Mouse (Mus musculus): ENCODE measurements around the gene Fshr. TPM values are rescaled to one million over a fixed set of nuclear protein-coding genes. Genes with fewer than 3 reads are reported as not detected.

The Fshr gene
- polyA plus RNA-seq, 1 experiment from 2014 or later, result not detected

GRCm38 (mm10) chr17:88966028-88966427 is 234.4 kb downstream of the Fshr start:
- DNase-seq (ENCODE audit: low spot score), result peak; percentile 14
- 49% methylated on average over 3 of the region's 3 CpGs for WGBS
- H3K9ac ChIP-seq (ENCODE audit: low read depth, low read length), result no peak overlapping the region
- no peak overlapping the region for H3K27ac ChIP-seq (replicated peaks; ENCODE audit: low read depth, low read length)
- H3K4me2 ChIP-seq (ENCODE audit: low read depth, low read length), result no peak overlapping the region
- no peaks in the 10 kb centered on the region for H3K4me1 ChIP-seq (ENCODE audit: control insufficient read depth, insufficient read depth, low read length)
- H3K9me3 ChIP-seq (ENCODE audit: control insufficient read depth, low read length), result no peaks in the 10 kb centered on the region
- ATAC-seq (ENCODE audit: low read depth), result no peak
- no peaks in the 10 kb centered on the region for H3K36me3 ChIP-seq (ENCODE audit: control insufficient read depth, insufficient read depth, low read length)
- no peak overlapping the region for H3K4me3 ChIP-seq (ENCODE audit: low read depth, low read length)
- H3K27me3 ChIP-seq (replicated peaks; ENCODE audit: control insufficient read depth, insufficient read depth, low read length), result no peaks in the 10 kb centered on the region

GRCm38 (mm10) chr17:88954011-88954410 is 246.5 kb downstream of the Fshr start:
- Histone ChIP-seq H3K4me2 (ENCODE audit: low read depth, low read length) (no peak overlapping the region), H3K9ac (ENCODE audit: low read depth, low read length) (no peak overlapping the region), H3K27ac (replicated peaks; ENCODE audit: low read depth, low read length) (no peak overlapping the region), H3K36me3 (ENCODE audit: control insufficient read depth, insufficient read depth, low read length) (no peaks in the 10 kb centered on the region), H3K27me3 (replicated peaks; ENCODE audit: control insufficient read depth, insufficient read depth, low read length) (no peaks in the 10 kb centered on the region), H3K4me3 (ENCODE audit: low read depth, low read length) (no peak overlapping the region), H3K9me3 (ENCODE audit: control insufficient read depth, low read length) (no peaks in the 10 kb centered on the region), H3K4me1 (ENCODE audit: control insufficient read depth, insufficient read depth, low read length) (no peaks in the 10 kb centered on the region)
- DNase-seq (ENCODE audit: low spot score) (peak; percentile 44), ATAC-seq (ENCODE audit: low read depth) (no peak)
- WGBS, result 33% methylated on average over 5 of the region's 5 CpGs

GRCm38 (mm10) chr17:88938153-88938681 is 262.3 kb downstream of the Fshr start:
- no peak overlapping the region for H3K9ac ChIP-seq (ENCODE audit: low read depth, low read length)
- no peaks in the 10 kb centered on the region for H3K27me3 ChIP-seq (replicated peaks; ENCODE audit: control insufficient read depth, insufficient read depth, low read length)
- no peak overlapping the region for H3K4me3 ChIP-seq (ENCODE audit: low read depth, low read length)
- no peak overlapping the region for H3K27ac ChIP-seq (replicated peaks; ENCODE audit: low read depth, low read length)
- 26% methylated on average over 4 of the region's 4 CpGs for WGBS
- ATAC-seq (ENCODE audit: low read depth) (peak; percentile 31; the same call in 1 of the 2 replicates), DNase-seq (ENCODE audit: low spot score) (peak; percentile 16)
- no peak overlapping the region for H3K4me2 ChIP-seq (ENCODE audit: low read depth, low read length)
- H3K36me3 ChIP-seq (ENCODE audit: control insufficient read depth, insufficient read depth, low read length), result no peaks in the 10 kb centered on the region
- peaks cover 5% of the 10 kb centered on the region; the same call in 1 of the 2 replicates for H3K4me1 ChIP-seq (ENCODE audit: control insufficient read depth, insufficient read depth, low read length)
- no peaks in the 10 kb centered on the region for H3K9me3 ChIP-seq (ENCODE audit: control insufficient read depth, low read length)

DNA sequence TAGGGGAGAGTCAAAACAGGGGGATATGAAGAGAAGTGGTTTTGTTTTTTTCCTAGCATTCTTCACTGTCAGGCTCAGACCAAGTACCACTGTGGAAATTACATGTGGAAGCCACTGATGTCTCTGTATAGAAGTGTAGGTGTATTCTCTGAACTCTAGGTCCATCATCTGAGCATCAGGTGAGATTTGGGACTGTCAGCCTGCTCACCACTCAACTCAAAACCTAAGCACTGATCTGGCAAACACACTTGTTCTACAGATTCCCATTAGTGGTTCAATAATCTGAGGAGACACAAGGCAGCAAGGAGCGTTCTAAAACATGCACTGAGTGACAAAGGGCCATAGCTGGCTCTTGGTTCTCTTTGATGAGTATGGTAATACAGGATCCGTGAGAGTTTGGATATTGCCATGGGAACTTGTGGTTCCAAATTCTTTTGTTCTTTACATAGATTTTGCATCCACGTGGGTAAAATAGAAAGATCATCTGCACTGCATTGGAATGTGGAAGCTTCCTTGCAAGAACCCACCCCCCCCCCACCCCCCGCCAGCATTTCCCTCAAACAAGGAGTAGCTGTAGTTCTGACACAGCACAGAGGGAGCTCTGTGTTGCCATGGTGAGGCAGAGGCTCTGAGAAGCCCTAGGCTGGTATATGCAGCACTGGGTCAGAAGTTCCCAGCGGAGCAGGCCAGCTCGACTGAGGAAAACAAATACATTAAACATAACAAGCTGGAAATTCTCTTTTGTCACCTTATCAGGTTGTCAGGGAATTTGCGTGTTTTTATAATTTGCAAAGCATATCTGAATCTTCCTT is 262.9 kb downstream of the Fshr start:
- Histone ChIP-seq H3K4me3 (ENCODE audit: low read depth, low read length) (no peak overlapping the region), H3K4me1 (ENCODE audit: control insufficient read depth, insufficient read depth, low read length) (peaks cover 5% of the 10 kb centered on the region; the same call in 1 of the 2 replicates), H3K27me3 (replicated peaks; ENCODE audit: control insufficient read depth, insufficient read depth, low read length) (no peaks in the 10 kb centered on the region), H3K27ac (replicated peaks; ENCODE audit: low read depth, low read length) (no peak overlapping the region), H3K9ac (ENCODE audit: low read depth, low read length) (no peak overlapping the region), H3K9me3 (ENCODE audit: control insufficient read depth, low read length) (no peaks in the 10 kb centered on the region), H3K4me2 (ENCODE audit: low read depth, low read length) (no peak overlapping the region), H3K36me3 (ENCODE audit: control insufficient read depth, insufficient read depth, low read length) (no peaks in the 10 kb centered on the region)
- 22% methylated on average over 7 of the region's 7 CpGs for WGBS
- DNase-seq (ENCODE audit: low spot score) (peak; percentile 64), ATAC-seq (ENCODE audit: low read depth) (peak; percentile 91)

DNA sequence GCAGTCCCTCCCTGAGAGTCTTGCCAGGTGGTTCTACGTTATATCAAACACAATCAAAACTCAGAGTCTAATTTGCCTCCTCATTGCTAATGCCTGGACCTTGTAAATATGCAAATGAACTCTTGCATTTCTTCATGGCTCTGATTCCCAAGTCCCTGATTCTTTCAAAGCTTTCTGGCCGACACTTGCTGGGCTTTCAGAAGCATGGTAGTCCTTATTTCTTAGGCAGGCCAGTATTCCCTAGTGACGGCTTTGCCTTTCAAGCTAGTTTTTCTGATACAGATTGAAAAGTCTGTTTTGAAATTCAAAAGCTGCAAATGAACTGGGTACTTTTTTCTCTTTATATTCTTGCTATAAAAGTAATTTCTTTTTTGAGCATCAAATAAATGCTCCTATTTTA is 263.5 kb downstream of the Fshr start:
- 70% methylated on average over 3 of the region's 3 CpGs for WGBS
- DNase-seq (ENCODE audit: low spot score), result no peak
- no peak for ATAC-seq (ENCODE audit: low read depth)
- Histone ChIP-seq H3K9me3 (ENCODE audit: control insufficient read depth, low read length) (no peaks in the 10 kb centered on the region), H3K36me3 (ENCODE audit: control insufficient read depth, insufficient read depth, low read length) (no peaks in the 10 kb centered on the region), H3K27me3 (replicated peaks; ENCODE audit: control insufficient read depth, insufficient read depth, low read length) (no peaks in the 10 kb centered on the region), H3K4me1 (ENCODE audit: control insufficient read depth, insufficient read depth, low read length) (peaks cover 5% of the 10 kb centered on the region; the same call in 1 of the 2 replicates), H3K9ac (ENCODE audit: low read depth, low read length) (no peak overlapping the region), H3K4me3 (ENCODE audit: low read depth, low read length) (no peak overlapping the region), H3K27ac (replicated peaks; ENCODE audit: low read depth, low read length) (no peak overlapping the region), H3K4me2 (ENCODE audit: low read depth, low read length) (no peak overlapping the region)

Measured in embryonic facial prominence, embryonic 14.5 days (tissue).